Mouse (Mus musculus) CH12.LX (cell line): ENCODE data around the gene Pgp. TPM values are rescaled to one million over a fixed set of nuclear protein-coding genes. Genes with fewer than 3 reads are reported as not detected.

ENCODE experiments used
- DNase-seq: peaks from one replicate; pipeline ENCODE4 v3.0.0-alpha.2; 2013; ENCODE audit errors: extremely low read depth
- H3K27ac ChIP-seq: 2 replicates; pipeline ENCODE4 v1.5.1; 2012; ENCODE audit warnings: low read depth, mild to moderate bottlenecking, control low read depth, moderate library complexity; ENCODE audit not compliant: insufficient read depth
- H3K27me3 ChIP-seq: replicated peaks from 2 replicates; pipeline ENCODE3; 2012; ENCODE audit warnings: inconsistent platforms
- H3K36me3 ChIP-seq, 2 experiments: replicated peaks in 1 of 2; 2 replicates each; pipeline versions ENCODE3 to v1.6.1; 2012; ENCODE audit warnings: inconsistent platforms in 1 of 2, low read length in 1 of 2, mild to moderate bottlenecking in 1 of 2, mixed read lengths in 1 of 2, moderate library complexity in 1 of 2; ENCODE audit not compliant: control insufficient read depth in 1 of 2, insufficient read depth in 1 of 2
- H3K4me1 ChIP-seq, 2 experiments: 2 replicates each; pipeline ENCODE4 v1.6.1; 2012; ENCODE audit warnings: inconsistent platforms in 1 of 2, moderate library complexity in 1 of 2; ENCODE audit not compliant: insufficient read depth in 2 of 2, control insufficient read depth in 1 of 2
- H3K4me2 ChIP-seq: 2 replicates; pipeline ENCODE4 v1.6.1; 2012; ENCODE audit warnings: low read depth, mild to moderate bottlenecking, control low read depth; ENCODE audit not compliant: poor library complexity, insufficient read depth, severe bottlenecking
- H3K4me3 ChIP-seq, 3 experiments: fragments of 150-350 bp in 1 of 3; sonication (generic) in 1 of 3; replicated peaks in 1 of 3; 2 replicates each; pipeline versions ENCODE3 to v1.5.1; 2011 to 2012; ENCODE audit warnings: low read depth in 2 of 3, low read length in 2 of 3, mild to moderate bottlenecking in 2 of 3, moderate library complexity in 2 of 3, control low read depth in 1 of 3, improper control_type of control experiment in 1 of 3, inconsistent platforms in 1 of 3, mixed read lengths in 1 of 3; ENCODE audit not compliant: poor library complexity in 1 of 3
- H3K79me2 ChIP-seq: replicated peaks from 2 replicates; pipeline ENCODE4 v1.6.1; 2012; ENCODE audit warnings: mild to moderate bottlenecking, moderate library complexity; ENCODE audit not compliant: control insufficient read depth, poor library complexity, insufficient read depth, severe bottlenecking; ENCODE audit errors: extremely low read depth
- H3K9ac ChIP-seq: 2 replicates; pipeline ENCODE4 v1.6.1; 2012; ENCODE audit warnings: low read depth, mild to moderate bottlenecking, control low read depth, moderate library complexity; ENCODE audit not compliant: insufficient read depth
- H3K9me3 ChIP-seq: replicated peaks from 2 replicates; pipeline ENCODE3; 2012; ENCODE audit warnings: low read length, inconsistent platforms, mixed read lengths
- BHLHE40 ChIP-seq: IDR thresholded peaks from 2 replicates; pipeline ENCODE4 v1.6.1; 2011; ENCODE audit warnings: mild to moderate bottlenecking, low read depth, low read length, improper control_type of control experiment
- CHD1 ChIP-seq: IDR thresholded peaks from 2 replicates; pipeline ENCODE4 v1.6.1; 2012; ENCODE audit warnings: low read depth, low read length, improper control_type of control experiment, inconsistent platforms
- CHD2 ChIP-seq: IDR thresholded peaks from 2 replicates; pipeline ENCODE4 v1.6.1; 2011; ENCODE audit warnings: low read length, improper control_type of control experiment
- CTCF ChIP-seq, 2 experiments: IDR thresholded peaks in 1 of 2; conservative IDR thresholded peaks in 1 of 2; 2 replicates each; pipeline ENCODE4 v1.5.1; 2011 to 2012; ENCODE audit warnings: low read depth in 2 of 2, low read length in 2 of 2, improper control_type of control experiment in 1 of 2, inconsistent platforms in 1 of 2, mild to moderate bottlenecking in 1 of 2, moderate library complexity in 1 of 2
- E2F4 ChIP-seq: IDR thresholded peaks from 2 replicates; pipeline ENCODE4 v1.6.1; 2011; ENCODE audit warnings: low read depth, low read length, improper control_type of control experiment; ENCODE audit not compliant: insufficient replicate concordance
- ELF1 ChIP-seq: IDR thresholded peaks from 2 replicates; pipeline ENCODE4 v1.6.1; 2014; ENCODE audit warnings: low read depth, mild to moderate bottlenecking, inconsistent platforms, low read length, improper control_type of control experiment
- EP300 ChIP-seq: IDR thresholded peaks from 2 replicates; pipeline ENCODE4 v1.6.1; 2011; ENCODE audit warnings: low read length, improper control_type of control experiment
- ETS1 ChIP-seq: conservative IDR thresholded peaks from 2 replicates; pipeline ENCODE4 v1.6.1; 2012; ENCODE audit warnings: low read depth, mild to moderate bottlenecking, inconsistent platforms, low read length, improper control_type of control experiment, moderate library complexity
- GABPA ChIP-seq: IDR thresholded peaks from 2 replicates; pipeline ENCODE4 v1.6.1; 2012; ENCODE audit warnings: low read depth, low read length, improper control_type of control experiment, inconsistent platforms; ENCODE audit not compliant: insufficient replicate concordance
- HCFC1 ChIP-seq: IDR thresholded peaks from 2 replicates; pipeline ENCODE4 v1.6.1; 2012; ENCODE audit warnings: low read depth, mild to moderate bottlenecking, inconsistent platforms, low read length, improper control_type of control experiment
- IRF4 ChIP-seq: IDR thresholded peaks from 2 replicates; pipeline ENCODE4 v1.6.1; 2014; ENCODE audit warnings: low read depth, mild to moderate bottlenecking, inconsistent platforms, low read length, improper control_type of control experiment
- JUN ChIP-seq: IDR thresholded peaks from 2 replicates; pipeline ENCODE4 v1.6.1; 2011; ENCODE audit warnings: low read depth, mild to moderate bottlenecking, low read length, improper control_type of control experiment, moderate library complexity; ENCODE audit not compliant: insufficient read depth
- JUND ChIP-seq: conservative IDR thresholded peaks from 2 replicates; pipeline ENCODE4 v1.6.1; 2011; ENCODE audit warnings: low read depth, low read length, improper control_type of control experiment
- KAT2A ChIP-seq: IDR thresholded peaks from 2 replicates; pipeline ENCODE4 v1.6.1; 2012; ENCODE audit warnings: low read length, improper control_type of control experiment, inconsistent platforms; ENCODE audit not compliant: insufficient replicate concordance
- MAFK ChIP-seq: IDR thresholded peaks from 2 replicates; pipeline ENCODE4 v1.6.1; 2011; ENCODE audit warnings: low read length, improper control_type of control experiment; ENCODE audit not compliant: insufficient replicate concordance
- MAX ChIP-seq: IDR thresholded peaks from 2 replicates; pipeline ENCODE4 v1.6.1; 2011; ENCODE audit warnings: low read length, improper control_type of control experiment
- MAZ ChIP-seq: IDR thresholded peaks from 2 replicates; pipeline ENCODE4 v1.6.1; 2012; ENCODE audit warnings: low read depth, mild to moderate bottlenecking, inconsistent platforms, low read length, improper control_type of control experiment, moderate library complexity
- MEF2A ChIP-seq: IDR thresholded peaks from 2 replicates; pipeline ENCODE4 v1.6.1; 2014; ENCODE audit warnings: low read depth, mild to moderate bottlenecking, inconsistent platforms, low read length, improper control_type of control experiment, borderline replicate concordance
- MXI1 ChIP-seq: IDR thresholded peaks from 2 replicates; pipeline ENCODE4 v1.6.1; 2011; ENCODE audit warnings: mild to moderate bottlenecking, low read depth, low read length, improper control_type of control experiment
- MYC ChIP-seq: IDR thresholded peaks from 2 replicates; pipeline ENCODE4 v1.6.1; 2011; ENCODE audit warnings: low read depth, mild to moderate bottlenecking, improper control_type of control experiment, low read length
- NELFE ChIP-seq: IDR thresholded peaks from 2 replicates; pipeline ENCODE4 v1.6.1; 2011; ENCODE audit warnings: low read depth, low read length, improper control_type of control experiment
- NRF1 ChIP-seq: IDR thresholded peaks from 2 replicates; pipeline ENCODE4 v1.6.1; 2014; ENCODE audit warnings: low read depth, mild to moderate bottlenecking, inconsistent platforms, low read length, improper control_type of control experiment, moderate library complexity
- PAX5 ChIP-seq: IDR thresholded peaks from 2 replicates; pipeline ENCODE4 v1.6.1; 2012; ENCODE audit warnings: low read length, inconsistent platforms, mixed read lengths
- POLR2A ChIP-seq: IDR thresholded peaks from 2 replicates; pipeline ENCODE4 v1.6.1; 2011; ENCODE audit warnings: low read depth, mild to moderate bottlenecking, improper control_type of control experiment, low read length
- POLR2AphosphoS2 ChIP-seq: IDR thresholded peaks from 2 replicates; pipeline ENCODE4 v1.6.1; 2011; ENCODE audit warnings: low read depth, low read length, improper control_type of control experiment
- RAD21 ChIP-seq: IDR thresholded peaks from 2 replicates; pipeline ENCODE4 v1.6.1; 2011; ENCODE audit warnings: low read depth, mild to moderate bottlenecking, low read length, improper control_type of control experiment, moderate library complexity
- RCOR1 ChIP-seq: conservative IDR thresholded peaks from 2 replicates; pipeline ENCODE4 v1.6.1; 2012; ENCODE audit warnings: low read depth, mild to moderate bottlenecking, inconsistent platforms, low read length, improper control_type of control experiment
- SIN3A ChIP-seq: IDR thresholded peaks from 2 replicates; pipeline ENCODE4 v1.6.1; 2012; ENCODE audit warnings: low read length, improper control_type of control experiment, inconsistent platforms
- SMC3 ChIP-seq: IDR thresholded peaks from 2 replicates; pipeline ENCODE4 v1.6.1; 2011; ENCODE audit warnings: low read depth, low read length, improper control_type of control experiment
- TBP ChIP-seq: conservative IDR thresholded peaks from 2 replicates; pipeline ENCODE4 v1.6.1; 2011; ENCODE audit warnings: low read depth, low read length, improper control_type of control experiment
- TCF12 ChIP-seq: IDR thresholded peaks from 2 replicates; pipeline ENCODE4 v1.6.1; 2014; ENCODE audit warnings: low read depth, mild to moderate bottlenecking, inconsistent platforms, low read length, improper control_type of control experiment
- UBTF ChIP-seq: IDR thresholded peaks from 2 replicates; pipeline ENCODE4 v1.6.1; 2012; ENCODE audit warnings: low read depth, mild to moderate bottlenecking, inconsistent platforms, low read length, improper control_type of control experiment, moderate library complexity
- USF1 ChIP-seq: IDR thresholded peaks from 2 replicates; pipeline ENCODE4 v1.6.1; 2014; ENCODE audit warnings: low read depth, mild to moderate bottlenecking, inconsistent platforms, low read length, improper control_type of control experiment
- USF2 ChIP-seq: conservative IDR thresholded peaks from 2 replicates; pipeline ENCODE4 v1.6.1; 2011; ENCODE audit warnings: low read depth, low read length, improper control_type of control experiment
- ZC3H11A ChIP-seq: IDR thresholded peaks from 2 replicates; pipeline ENCODE4 v1.6.1; 2012; ENCODE audit warnings: low read depth, mild to moderate bottlenecking, inconsistent platforms, low read length, improper control_type of control experiment
- ZKSCAN1 ChIP-seq: IDR thresholded peaks from 2 replicates; pipeline ENCODE4 v1.6.1; 2012; ENCODE audit warnings: low read depth, inconsistent platforms, low read length, improper control_type of control experiment, borderline replicate concordance
- ZMIZ1 ChIP-seq: IDR thresholded peaks from 2 replicates; pipeline ENCODE4 v1.6.1; 2012; ENCODE audit warnings: low read depth, mild to moderate bottlenecking, inconsistent platforms, low read length, improper control_type of control experiment
- ZNF384 ChIP-seq: IDR thresholded peaks from 2 replicates; pipeline ENCODE4 v1.6.1; 2012; ENCODE audit warnings: low read depth, low read length, improper control_type of control experiment, inconsistent platforms
- dilution Hi-C: fragments of 300-500 bp; cut with MboI; formaldehyde crosslinking; loops from 2 replicates; pipeline ENCODE4 v1.14.3; 2020; ENCODE audit warnings: low sequenced_read_pairs; ENCODE audit not compliant: extremely low pct_unique_long_range_greater_than_20kb, extremely low pct_ligation_motif_present
- in situ Hi-C: fragments of 300-500 bp; cut with MboI; formaldehyde crosslinking; loops from 3 replicates; pipeline ENCODE4 v1.14.3; 2019; ENCODE audit warnings: low sequenced_read_pairs, low pct_ligation_motif_present, low pct_unique_long_range_greater_than_20kb, mixed read lengths
- polyA plus RNA-seq: library from polyadenylated mRNA; unstranded; fragments of >175 nt; gene quantifications from 2 replicates; pipeline ENCODE4 v1.2.1, GENCODE M21; 2012; ENCODE audit warnings: low read depth; ENCODE audit not compliant: insufficient read length
- total RNA-seq, 2 experiments: library from RNA; depleted of rRNA; stranded (reverse); fragments of 300-350 nt in 1 of 2; fragments of >200 nt in 1 of 2; gene quantifications; 2 replicates each; pipeline ENCODE4 v1.2.3; 2012 to 2014

The Pgp gene
- total and polyA plus RNA-seq, 3 experiments = 14.2 to 41.8 (median 41.6) TPM

GRCm38 (mm10) chr17:24478663-24479380 is 8.6 kb downstream of the Pgp start, which contains the start of gene Mlst8:
Gene Mlst8, minus strand, starts transcription at chr17:24479078.
- H3K36me3 ChIP-seq = peaks cover 31 to 41% of the 10 kb centered on the region in 2 experiments
- no peaks in the 10 kb centered on the region for H3K27me3 ChIP-seq
- peak within 1 kb of the TSS; percentile 77 for H3K4me2 ChIP-seq
- H3K4me3 ChIP-seq = peak within 1 kb of the TSS; percentile 72 to 81 (median 73)
- H3K27ac ChIP-seq = peak within 1 kb of the TSS; percentile 80
- H3K9me3 ChIP-seq = no peaks in the 10 kb centered on the region
- DNase-seq = peak; percentile 96
- dilution Hi-C loops (no loop called here), in situ Hi-C loops (loop anchor here (5.0 kb wide), 1 partner anchor 53 kb away; the partner anchor contains the start of gene Rab26)
- no peaks in the 10 kb centered on the region for H3K79me2 ChIP-seq
- H3K4me1 ChIP-seq = peaks cover 7 to 21% of the 10 kb centered on the region in 2 experiments; a peak in 3 of 4 replicates
- peak in 1 of 2 experiments; percentile 88; a peak in 3 of 4 replicates for TF ChIP-seq CTCF (conservative IDR thresholded peaks at IDR 0.05 in 1 of 2, IDR thresholded peaks at IDR 0.05 in 1 of 2; ENCODE audit: low read depth in 2 of 2, low read length in 2 of 2)
- 0 out of 2 replicates have a peak, but pooled peaks have one; percentile 27 for TF ChIP-seq IRF4
- TF ChIP-seq SIN3A = peak; percentile 57
- no peak for TF ChIP-seq E2F4
- no peak for TF ChIP-seq ZC3H11A
- TF ChIP-seq POLR2AphosphoS2 = no peak; the same call in 1 of the 2 replicates
- TF ChIP-seq MAX = no peak
- TF ChIP-seq MAZ = peak; percentile 80; the same call in 1 of the 2 replicates
- peak; percentile 61 for TF ChIP-seq TCF12
- peak; percentile 42 for TF ChIP-seq MXI1
- no peak for TF ChIP-seq RCOR1
- no peak for TF ChIP-seq PAX5
- TF ChIP-seq JUND = peak; percentile 45; the same call in 1 of the 2 replicates
- TF ChIP-seq HCFC1 = peak; percentile 82
- TF ChIP-seq ETS1 = no peak
- no peak; the same call in 1 of the 2 replicates for TF ChIP-seq GABPA
- no peak for TF ChIP-seq USF1
- peak; percentile 74 for TF ChIP-seq SMC3
- no peak for TF ChIP-seq EP300
- TF ChIP-seq CHD2 = no peak
- no peak for TF ChIP-seq USF2
- no peak for TF ChIP-seq ZKSCAN1
- no peak for TF ChIP-seq ZNF384
- TF ChIP-seq JUN = no peak
- no peak for TF ChIP-seq BHLHE40
- peak; percentile 73 for TF ChIP-seq ELF1
- TF ChIP-seq MEF2A = peak; percentile 21; the same call in 1 of the 2 replicates
- TF ChIP-seq RAD21 = peak; percentile 61
- no peak for TF ChIP-seq MYC
- no peak for TF ChIP-seq UBTF
- peak; percentile 98 for TF ChIP-seq NRF1
- no peak for TF ChIP-seq KAT2A
- TF ChIP-seq NELFE = no peak; the same call in none of the 2 replicates
- no peak for TF ChIP-seq MAFK
- peak; percentile 55; the same call in 1 of the 2 replicates for TF ChIP-seq ZMIZ1
- TF ChIP-seq TBP = peak; percentile 34; the same call in 1 of the 2 replicates
- peak; percentile 99 for TF ChIP-seq CHD1
- TF ChIP-seq POLR2A = peak; percentile 93
- H3K9ac ChIP-seq = peak within 1 kb of the TSS; percentile 61
